Mouse (Mus musculus) embryonic fibroblast, embryonic 13.5 days (primary cell): ENCODE results near the gene Dnmt3c.

Experiments
- CTCF ChIP-seq: IDR thresholded peaks from 2 replicates; pipeline ENCODE4 v1.5.1; 2011; ENCODE audit warnings: mild to moderate bottlenecking, control low read depth, low read length, moderate library complexity, borderline replicate concordance; ENCODE audit not compliant: insufficient read depth
- POLR2A ChIP-seq: IDR thresholded peaks from 2 replicates; pipeline ENCODE4 v1.6.1; 2011; ENCODE audit warnings: low read depth, mild to moderate bottlenecking, control low read depth, low read length, moderate library complexity

DNA sequence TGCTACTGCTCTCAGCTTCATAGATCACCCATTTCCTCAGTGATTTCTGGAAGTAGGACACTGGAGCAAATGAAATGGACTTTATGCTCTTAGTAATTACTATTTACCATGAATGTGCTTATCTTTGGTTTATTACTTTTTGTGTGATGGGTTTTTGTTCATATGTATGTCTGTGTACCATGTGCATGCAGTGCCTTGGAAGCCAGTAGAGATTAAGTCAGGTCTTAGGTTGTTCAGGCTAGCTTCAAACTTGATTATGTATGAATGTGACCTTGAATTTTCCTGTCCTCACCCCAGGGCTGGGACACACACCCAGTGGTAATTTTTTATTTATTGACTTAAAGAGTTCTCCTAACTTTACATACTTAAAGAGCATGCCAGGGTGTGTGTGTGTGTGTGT is 51.5 kb downstream of the Dnmt3c start:
- TF ChIP-seq POLR2A (no peak), CTCF (no peak)
